ENCODE assay signal across 8 mouse cellular contexts in the genomic region with DNA sequence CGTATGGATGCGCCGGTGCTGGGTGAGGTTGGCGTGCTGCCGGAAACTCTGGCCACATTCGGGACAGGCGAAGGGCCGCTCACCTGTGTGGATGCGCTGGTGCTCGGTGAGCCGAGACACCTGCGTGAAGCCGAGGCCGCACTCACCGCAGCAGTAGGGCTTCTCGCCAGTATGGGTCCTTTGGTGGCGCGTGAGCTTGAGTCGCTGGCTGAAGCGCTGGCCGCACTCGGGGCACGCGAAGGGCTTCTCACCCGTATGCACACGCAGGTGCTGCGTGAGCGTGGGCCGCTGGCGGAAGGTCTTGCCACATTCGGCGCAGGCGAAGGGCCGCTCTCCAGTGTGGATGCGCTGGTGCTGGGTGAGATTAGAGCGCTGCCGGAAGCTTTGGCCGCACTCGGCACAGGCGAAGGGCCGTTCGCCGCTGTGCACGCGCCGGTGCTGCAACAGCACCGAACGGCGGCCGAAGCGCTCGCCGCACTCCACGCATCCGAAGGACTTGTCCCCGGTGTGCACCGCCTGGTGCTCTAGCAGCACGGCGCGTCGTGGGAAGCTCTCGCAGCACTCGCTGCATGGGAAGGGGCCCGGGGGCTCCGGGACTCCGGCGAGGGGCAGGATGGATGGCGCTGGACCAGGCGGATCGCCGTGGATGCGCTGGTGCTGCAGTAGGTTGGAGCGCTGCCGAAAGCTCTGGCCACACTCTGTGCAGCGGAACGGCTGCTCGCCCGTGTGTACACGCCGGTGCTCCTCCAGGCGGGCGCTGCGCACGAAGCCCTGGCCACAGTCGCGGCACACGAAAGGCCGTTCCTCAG. TPM values are rescaled to one million over a fixed set of nuclear protein-coding genes. Genes with fewer than 3 reads are reported as not detected.
DNase-seq lines count a peak whose midpoint lies in the region; ATAC-seq and TF ChIP-seq lines count a peak whose summit lies in the region.

No protein-coding gene starts in this region.

- peaks cover 36% of the 10 kb centered on the region for H3K27me3 ChIP-seq in heart, embryonic 11.5 days (ENCODE audit: control insufficient read depth, insufficient read depth, low read length)
- peaks cover 36% of the 10 kb centered on the region for H3K27me3 ChIP-seq in limb, embryonic 11.5 days (ENCODE audit: control insufficient read depth, insufficient read depth, low read length)
- H3K27me3 ChIP-seq in neural tube, embryonic 12.5 days (replicated peaks) = peaks cover 46% of the 10 kb centered on the region

- H3K9me3 ChIP-seq in heart, embryonic 11.5 days (replicated peaks; ENCODE audit: control insufficient read depth, low read length) = peaks cover 9% of the 10 kb centered on the region
- H3K9me3 ChIP-seq in ES-E14 (ENCODE audit: control insufficient read depth, insufficient read depth, low read depth, low read length) = no peaks in the 10 kb centered on the region
- peaks cover 12% of the 10 kb centered on the region; the same call in 1 of the 2 replicates for H3K9me3 ChIP-seq in limb, embryonic 11.5 days (ENCODE audit: control insufficient read depth, low read length)
- no peaks in the 10 kb centered on the region for H3K9me3 ChIP-seq in neural tube, embryonic 12.5 days

- peak overlapping the region; percentile 96 for H3K4me2 ChIP-seq in heart, embryonic 11.5 days
- peak overlapping the region; percentile 88 for H3K4me2 ChIP-seq in limb, embryonic 11.5 days (ENCODE audit: low read depth, severe bottlenecking)
- peak overlapping the region; percentile 77 for H3K4me2 ChIP-seq in neural tube, embryonic 12.5 days (replicated peaks)

- H3K4me1 ChIP-seq in heart, embryonic 11.5 days (ENCODE audit: control insufficient read depth, insufficient read depth, low read length) = peaks cover 14% of the 10 kb centered on the region
- peaks cover 2 to 8% of the 10 kb centered on the region in 2 experiments; a peak in 1 of 4 replicates for H3K4me1 ChIP-seq in ES-E14 (ENCODE audit: control insufficient read depth in 2 of 2, insufficient read depth in 2 of 2, low read length in 2 of 2, poor library complexity in 1 of 2)
- no peaks in the 10 kb centered on the region; the same call in 1 of the 2 replicates for H3K4me1 ChIP-seq in limb, embryonic 11.5 days (ENCODE audit: control insufficient read depth, insufficient read depth, low read length)
- H3K4me1 ChIP-seq in neural tube, embryonic 12.5 days = peaks cover 21% of the 10 kb centered on the region

- H3K9ac ChIP-seq in heart, embryonic 11.5 days (ENCODE audit: low read depth, low read length) = peak overlapping the region; percentile 68
- peak overlapping the region; percentile 80 for H3K9ac ChIP-seq in ES-E14 (ENCODE audit: insufficient read depth, low read depth, low read length, poor library complexity, severe bottlenecking)
- peak overlapping the region; percentile 69 for H3K9ac ChIP-seq in limb, embryonic 11.5 days (ENCODE audit: low read length)
- H3K9ac ChIP-seq in neural tube, embryonic 12.5 days = peak overlapping the region; percentile 59

- peaks cover 2% of the 10 kb centered on the region; the same call in 1 of the 2 replicates for H3K36me3 ChIP-seq in heart, embryonic 11.5 days (ENCODE audit: control insufficient read depth, insufficient read depth, low read length)
- no peaks in the 10 kb centered on the region for H3K36me3 ChIP-seq in ES-E14 (ENCODE audit: control insufficient read depth, insufficient read depth, low read length, poor library complexity, severe bottlenecking)
- H3K36me3 ChIP-seq in limb, embryonic 11.5 days (ENCODE audit: control insufficient read depth, insufficient read depth, low read length) = no peaks in the 10 kb centered on the region
- no peaks in the 10 kb centered on the region for H3K36me3 ChIP-seq in neural tube, embryonic 12.5 days

- ATAC-seq in heart, embryonic 11.5 days (replicated peaks; ENCODE audit: insufficient number of reproducible peaks, low FRiP score, low TSS enrichment) = peak; percentile 24
- peak; percentile 20; the same call in 1 of the 2 replicates for ATAC-seq in limb, embryonic 11.5 days (ENCODE audit: insufficient number of reproducible peaks, low FRiP score, low TSS enrichment, low read depth)
- ATAC-seq in neural tube, embryonic 12.5 days (ENCODE audit: low FRiP score, low read depth) = peak; percentile 45
- ATAC-seq in monocyte, adult 5-6 weeks (replicated peaks; ENCODE audit: insufficient number of reproducible peaks, low FRiP score, low TSS enrichment, poor library complexity, severe bottlenecking) = no peak

- peak overlapping the region; percentile 55 for H3K4me3 ChIP-seq in heart, embryonic 11.5 days (ENCODE audit: low read depth, low read length)
- peak overlapping the region; percentile 49 to 81 for H3K4me3 ChIP-seq in ES-E14 (ENCODE audit: insufficient read depth in 1 of 2, low read depth in 1 of 2, low read length in 2 of 2, poor library complexity in 1 of 2, severe bottlenecking in 1 of 2)
- peak overlapping the region; percentile 47 for H3K4me3 ChIP-seq in limb, embryonic 11.5 days (ENCODE audit: low read depth, low read length)
- H3K4me3 ChIP-seq in neural tube, embryonic 12.5 days = peak overlapping the region; percentile 33

- intact Hi-C loops in heart, postnatal 36 days (cut with DNase I) = no loop called here
- intact Hi-C loops in heart, postnatal 14 days (cut with DNase I) = loop anchor here (2.0 kb wide), 1 partner anchor 133 kb away; no protein-coding TSS in a partner anchor

- WGBS in heart, embryonic 11.5 days (ENCODE audit: insufficient replicate concordance) = 4% methylated on average over 88 of the region's 88 CpGs
- WGBS in limb, embryonic 11.5 days = 4% methylated on average over 88 of the region's 88 CpGs
- 5% methylated on average over 88 of the region's 88 CpGs for WGBS in neural tube, embryonic 12.5 days

- H3K27ac ChIP-seq in heart, embryonic 11.5 days (ENCODE audit: low read depth, low read length) = no peak overlapping the region
- H3K27ac ChIP-seq in ES-E14 (ENCODE audit: insufficient read depth, low read depth, low read length, poor library complexity, severe bottlenecking) = no peak overlapping the region
- 0 out of 2 replicates have a peak overlapping the region, but pooled peaks have one; percentile 6 for H3K27ac ChIP-seq in limb, embryonic 11.5 days (replicated peaks; ENCODE audit: low read depth, low read length)
- H3K27ac ChIP-seq in neural tube, embryonic 12.5 days = no peak overlapping the region

- no peak for DNase-seq in heart, postnatal 36 days
- no peak for DNase-seq in ES-E14 (ENCODE audit: low read depth, low spot score)
- peak; percentile 89 for DNase-seq in cerebellum, postnatal 25 days
- DNase-seq in heart, postnatal 14 days = peak; percentile 31 to 35
- peak; percentile 63 for DNase-seq in limb, embryonic 11.5 days (ENCODE audit: low spot score)

- in situ Hi-C loops in ES-E14 (cut with MboI; ENCODE audit: low sequenced_read_pairs in 2 of 2, unreplicated experiment in 2 of 2) = loop anchor here in 1 of 2 experiments (10.0 kb wide), 1 partner anchor 119 kb away; a partner anchor contains a TSS

TF ChIP-seq in ES-E14, 5 proteins besides CTCF, POLR2A, EP300 and RAD21 (continues in another document):
- TF ChIP-seq ZNF384 (IDR thresholded peaks at IDR 0.05; ENCODE audit: low read depth, low read length) = no peak
- no peak for TF ChIP-seq HCFC1 (IDR thresholded peaks at IDR 0.05; ENCODE audit: borderline replicate concordance, insufficient read depth, low read length)
- TF ChIP-seq CHD2 (IDR thresholded peaks at IDR 0.05; ENCODE audit: low read depth, low read length) = no peak
- TF ChIP-seq MAFK (IDR thresholded peaks at IDR 0.05; ENCODE audit: insufficient read depth, low read depth, low read length) = no peak

RNA-seq across cellular contexts. Expression of a gene that starts 5.6 kb away (rescaled TPM):
- 172 and 174 TPM in 2 replicates for polyA plus RNA-seq in heart, embryonic 11.5 days (2014; fragmentation: Nextera tagmentation; extraction: Ambion mirVana)
- total RNA-seq in heart, postnatal 36 days (2021) = 100 to 1,000 TPM; 198 to 199 TPM
- 73.8 and 92.8 TPM in 2 replicates for total RNA-seq in ES-E14 (2012; rRNA removed)
- total RNA-seq in heart, postnatal 14 days (2021) = 100 to 1,000 TPM; 179 TPM
- 199 TPM in 2 replicates for polyA plus RNA-seq in limb, embryonic 11.5 days (2014; fragmentation: Nextera tagmentation; extraction: Ambion mirVana)
- polyA plus RNA-seq in neural tube, embryonic 12.5 days (2016; fragmentation: Nextera tagmentation; extraction: Ambion mirVana) = 206 and 215 TPM in 2 replicates
- total RNA-seq in monocyte, adult 5-6 weeks (2017) = 44.8 to 67.8 TPM (median 54.9 TPM) in 3 replicates

RNA-seq across cellular contexts. Expression of a gene that starts 9.0 kb away (rescaled TPM):
- polyA plus RNA-seq in heart, embryonic 11.5 days (2014; fragmentation: Nextera tagmentation; extraction: Ambion mirVana) = 148 and 149 TPM in 2 replicates
- total RNA-seq in heart, postnatal 36 days (2021) = 100 to 1,000 TPM; 124 to 136 TPM
- 103 and 143 TPM in 2 replicates for total RNA-seq in ES-E14 (2012; rRNA removed)
- 100 to 1,000 TPM; 129 to 130 TPM for total RNA-seq in heart, postnatal 14 days (2021)
- polyA plus RNA-seq in limb, embryonic 11.5 days (2014; fragmentation: Nextera tagmentation; extraction: Ambion mirVana) = 84.2 and 93.8 TPM in 2 replicates
- polyA plus RNA-seq in neural tube, embryonic 12.5 days (2016; fragmentation: Nextera tagmentation; extraction: Ambion mirVana) = 150 and 151 TPM in 2 replicates
- total RNA-seq in monocyte, adult 5-6 weeks (2017) = 277 to 386 TPM (median 313 TPM) in 3 replicates

RNA-seq across cellular contexts. Expression of a gene that starts 10.9 kb away (rescaled TPM):
- 1.5 and 1.7 TPM in 2 replicates for polyA plus RNA-seq in heart, embryonic 11.5 days (2014; fragmentation: Nextera tagmentation; extraction: Ambion mirVana)
- under 1 TPM; 0.47 to 0.60 TPM for total RNA-seq in heart, postnatal 36 days (2021)
- 3.2 and 3.8 TPM in 2 replicates for total RNA-seq in ES-E14 (2012; rRNA removed)
- 1 to 10 TPM in 1 of 2 experiments, under 1 TPM in 1; 0.73 to 1.0 TPM for total RNA-seq in heart, postnatal 14 days (2021)
- polyA plus RNA-seq in limb, embryonic 11.5 days (2014; fragmentation: Nextera tagmentation; extraction: Ambion mirVana) = 2.3 TPM in 2 replicates
- 4.8 and 4.9 TPM in 2 replicates for polyA plus RNA-seq in neural tube, embryonic 12.5 days (2016; fragmentation: Nextera tagmentation; extraction: Ambion mirVana)
- 0.19 to 0.48 TPM in 2 of 3 replicates, not detected in the other for total RNA-seq in monocyte, adult 5-6 weeks (2017)

RNA-seq across cellular contexts. Expression of a gene that starts 33.8 kb away (rescaled TPM):
- polyA plus RNA-seq in heart, embryonic 11.5 days (2014; fragmentation: Nextera tagmentation; extraction: Ambion mirVana) = 13.6 and 16.0 TPM in 2 replicates
- total RNA-seq in heart, postnatal 36 days (2021) = 1 to 10 TPM; 7.9 to 8.8 TPM
- 23.7 and 26.7 TPM in 2 replicates for total RNA-seq in ES-E14 (2012; rRNA removed)
- total RNA-seq in heart, postnatal 14 days (2021) = 1 to 10 TPM; 8.4 to 9.2 TPM
- 30.6 and 31.5 TPM in 2 replicates for polyA plus RNA-seq in limb, embryonic 11.5 days (2014; fragmentation: Nextera tagmentation; extraction: Ambion mirVana)
- 31.8 and 39.9 TPM in 2 replicates for polyA plus RNA-seq in neural tube, embryonic 12.5 days (2016; fragmentation: Nextera tagmentation; extraction: Ambion mirVana)
- total RNA-seq in monocyte, adult 5-6 weeks (2017) = 3.6 to 5.7 TPM (median 3.8 TPM) in 3 replicates

RNA-seq across cellular contexts. Expression of a gene that starts 44.7 kb away (rescaled TPM):
- polyA plus RNA-seq in heart, embryonic 11.5 days (2014; fragmentation: Nextera tagmentation; extraction: Ambion mirVana) = 252 and 256 TPM in 2 replicates
- 10 to 100 TPM; 83.3 to 95.8 TPM for total RNA-seq in heart, postnatal 36 days (2021)
- 2,698 and 2,854 TPM in 2 replicates for total RNA-seq in ES-E14 (2012; rRNA removed)
- 100 to 1,000 TPM; 115 TPM for total RNA-seq in heart, postnatal 14 days (2021)
- 610 and 647 TPM in 2 replicates for polyA plus RNA-seq in limb, embryonic 11.5 days (2014; fragmentation: Nextera tagmentation; extraction: Ambion mirVana)
- polyA plus RNA-seq in neural tube, embryonic 12.5 days (2016; fragmentation: Nextera tagmentation; extraction: Ambion mirVana) = 382 and 393 TPM in 2 replicates
- total RNA-seq in monocyte, adult 5-6 weeks (2017) = 150 to 169 TPM (median 158 TPM) in 3 replicates

Comparison
In these comparisons a context has a peak if more than half of its experiments do, and no peak if none do; other contexts are left out.
1. DNase-seq: peak in cerebellum, postnatal 25 days (2 of 2), heart, postnatal 14 days (2 of 2) and limb, embryonic 11.5 days (single experiment); none in heart, postnatal 36 days (0 of 2) and ES-E14 (single experiment).
2. Peak in every context shown above with its lines, with median percentiles within 50 percentile points of each other: H3K4me2 ChIP-seq, H3K4me3 ChIP-seq and H3K9ac ChIP-seq.